Mouse (Mus musculus) midbrain, embryonic 15.5 days (tissue): ENCODE measurements around the gene Ccl2. TPM values are rescaled to one million over a fixed set of nuclear protein-coding genes. Genes with fewer than 3 reads are reported as not detected.

Experiments
- ATAC-seq: fragments of 200-750 bp; cut with Nextera tagmentation; replicated peaks from 2 replicates; pipeline ENCODE4 v1.8.0; 2017; ENCODE audit warnings: moderate TSS enrichment
- H3K27ac ChIP-seq: fragments of 300-500 bp; sonication (generic); 2 replicates; pipeline ENCODE4 v1.5.1; 2015; ENCODE audit warnings: mild to moderate bottlenecking, inconsistent platforms
- H3K27me3 ChIP-seq: fragments of 300-500 bp; sonication (generic); replicated peaks from 2 replicates; pipeline ENCODE4 v1.6.1; 2015; ENCODE audit warnings: inconsistent platforms
- H3K36me3 ChIP-seq: fragments of 300-500 bp; sonication (generic); replicated peaks from 2 replicates; pipeline ENCODE4 v1.6.1; 2015; ENCODE audit warnings: inconsistent platforms
- H3K4me1 ChIP-seq: fragments of 300-500 bp; sonication (generic); 2 replicates; pipeline ENCODE4 v1.6.1; 2015; ENCODE audit warnings: inconsistent platforms
- H3K4me2 ChIP-seq: fragments of 300-500 bp; sonication (generic); 2 replicates; pipeline ENCODE4 v1.6.1; 2015; ENCODE audit warnings: inconsistent platforms, mild to moderate bottlenecking, moderate library complexity
- H3K4me3 ChIP-seq: fragments of 300-500 bp; sonication (generic); 2 replicates; pipeline ENCODE4 v1.5.1; 2015; ENCODE audit warnings: mild to moderate bottlenecking, inconsistent platforms
- H3K9ac ChIP-seq: fragments of 300-500 bp; sonication (generic); 2 replicates; pipeline ENCODE4 v1.6.1; 2015; ENCODE audit warnings: mild to moderate bottlenecking, inconsistent platforms
- H3K9me3 ChIP-seq: fragments of 300-500 bp; sonication (generic); 2 replicates; pipeline ENCODE4 v1.6.1; 2016; ENCODE audit warnings: inconsistent platforms
- WGBS: fragments of 180-500 bp; shearing (Covaris S2); methylation state at CpG from one replicate; pipeline ENCODE4 v1.1.7; 2015; ENCODE audit warnings: mixed read lengths; 5-methylcytosine and 5-hydroxymethylcytosine counted together
- polyA plus RNA-seq: library from polyadenylated mRNA; unstranded; fragments of >200 nt; fragmentation: Nextera tagmentation; extraction: Ambion mirVana; gene quantifications from 2 replicates; pipeline ENCODE4 v1.2.1, GENCODE M21; 2015

Gene Ccl2
- polyA plus RNA-seq, 1 experiment from 2014 or later: 1.2 TPM

GRCm38 (mm10) chr11:82078136-82078730 lies 42.9 kb downstream of the Ccl2 start:
- H3K27me3 ChIP-seq: no peaks in the 10 kb centered on the region
- no peaks in the 10 kb centered on the region for H3K36me3 ChIP-seq
- no peaks in the 10 kb centered on the region for H3K9me3 ChIP-seq
- no peak overlapping the region for H3K27ac ChIP-seq
- H3K9ac ChIP-seq: no peak overlapping the region
- no peak overlapping the region for H3K4me3 ChIP-seq
- H3K4me2 ChIP-seq: no peak overlapping the region
- ATAC-seq: no peak
- H3K4me1 ChIP-seq: no peaks in the 10 kb centered on the region

GRCm38 (mm10) chr11:82080865-82081264 lies 45.5 kb downstream of the Ccl2 start:
- Histone ChIP-seq H3K36me3 (no peaks in the 10 kb centered on the region), H3K4me1 (no peaks in the 10 kb centered on the region), H3K9me3 (no peaks in the 10 kb centered on the region), H3K27me3 (no peaks in the 10 kb centered on the region), H3K4me2 (no peak overlapping the region), H3K27ac (no peak overlapping the region), H3K9ac (no peak overlapping the region), H3K4me3 (no peak overlapping the region)
- WGBS: 80% methylated on average over 3 of the region's 3 CpGs
- ATAC-seq: no peak

- Histone ChIP-seq H3K27me3 (no peaks in the 10 kb centered on the region), H3K9me3 (no peaks in the 10 kb centered on the region), H3K4me2 (no peak overlapping the region), H3K9ac (no peak overlapping the region), H3K36me3 (no peaks in the 10 kb centered on the region), H3K27ac (no peak overlapping the region), H3K4me3 (no peak overlapping the region), H3K4me1 (no peaks in the 10 kb centered on the region)
- WGBS: 83% methylated on average over 3 of the region's 3 CpGs
- ATAC-seq: no peak
Observed at GRCm38 (mm10) chr11:82084360-82084759, 49.0 kb downstream of the Ccl2 start.

Other genes starting within 250 kb of the Ccl2 start
- 0.76 and 0.77 TPM in 2 replicates for gene 5530401A14Rik, start 174.9 kb upstream of the Ccl2 start, polyA plus RNA-seq
- gene Asic2, start 67.1 kb upstream of the Ccl2 start, polyA plus RNA-seq: 13.9 and 14.4 TPM in 2 replicates
- not detected in 2 replicates for gene Gm17268, start 3.0 kb downstream of the Ccl2 start, polyA plus RNA-seq
- gene Ccl7, start 10.1 kb downstream of the Ccl2 start, polyA plus RNA-seq: 0.28 and 0.74 TPM in 2 replicates
- gene Ccl11, start 22.3 kb downstream of the Ccl2 start, polyA plus RNA-seq: not detected in 2 replicates
- 1.6 and 3.2 TPM in 2 replicates for gene Ccl12, start 66.3 kb downstream of the Ccl2 start, polyA plus RNA-seq
- gene Ccl8, start 79.6 kb downstream of the Ccl2 start, polyA plus RNA-seq: not detected in 2 replicates